Mouse (Mus musculus) retina, postnatal 7 days (tissue): ENCODE measurements around the gene Rtp2.
"Not testable (repeated sequence)": the region's sequence is repeated elsewhere in the genome, so short reads cannot be mapped to it uniquely, and the experiment has no call there.

ENCODE experiments used
- DNase-seq: peaks from one replicate; pipeline ENCODE4 v3.0.0-alpha.2; 2012; ENCODE audit warnings: low read depth, low spot score

The Rtp2 gene

GRCm38 (mm10) chr16:23952101-23952727 lies 20.0 kb upstream of the Rtp2 start:
- no peak for DNase-seq

GRCm38 (mm10) chr16:23947654-23948053 lies 15.5 kb upstream of the Rtp2 start:
- no peak for DNase-seq

- DNase-seq, result no peak
These were observed 12.6 kb upstream of the Rtp2 start for GRCm38 (mm10) chr16:23944801-23945200.

- DNase-seq, result no peak
These were observed 2.2 kb upstream of the Rtp2 start for GRCm38 (mm10) chr16:23934397-23934796.

- no peak for DNase-seq
These were observed 919 bp downstream of the Rtp2 start for GRCm38 (mm10) chr16:23931275-23931674.

GRCm38 (mm10) chr16:23930426-23931073 lies 1.6 kb downstream of the Rtp2 start:
- no peak for DNase-seq

- no peak for DNase-seq
These were observed 4.7 kb downstream of the Rtp2 start for GRCm38 (mm10) chr16:23927301-23928114.

- DNase-seq, result no peak
These were observed 9.3 kb downstream of the Rtp2 start for GRCm38 (mm10) chr16:23922906-23923305.

- no peak for DNase-seq
These were observed 10.5 kb downstream of the Rtp2 start for GRCm38 (mm10) chr16:23921697-23922096.

- no peak for DNase-seq
These were observed 12.8 kb downstream of the Rtp2 start for GRCm38 (mm10) chr16:23919418-23919817.

- DNase-seq, result no peak
These were observed 18.8 kb downstream of the Rtp2 start for GRCm38 (mm10) chr16:23913401-23913800.

- DNase-seq, result no peak
These were observed 19.5 kb downstream of the Rtp2 start for GRCm38 (mm10) chr16:23912741-23913140.

- not testable (repeated sequence) for DNase-seq
These were observed 23.2 kb downstream of the Rtp2 start for GRCm38 (mm10) chr16:23909015-23909354.

- not testable (repeated sequence) for DNase-seq
These were observed 23.8 kb downstream of the Rtp2 start for GRCm38 (mm10) chr16:23908076-23909014.

GRCm38 (mm10) chr16:23906586-23906985 lies 25.6 kb downstream of the Rtp2 start:
- DNase-seq, result not testable (repeated sequence)

- no peak for DNase-seq
These were observed 30.8 kb downstream of the Rtp2 start for GRCm38 (mm10) chr16:23901411-23901810.

- no peak for DNase-seq
These were observed 32.1 kb downstream of the Rtp2 start for GRCm38 (mm10) chr16:23900061-23900460.

GRCm38 (mm10) chr16:23898840-23899239 lies 33.4 kb downstream of the Rtp2 start:
- peak; percentile 57 for DNase-seq

GRCm38 (mm10) chr16:23897984-23898586 lies 34.1 kb downstream of the Rtp2 start:
- peak; percentile 46 for DNase-seq

- DNase-seq, result no peak
These were observed 34.7 kb downstream of the Rtp2 start for GRCm38 (mm10) chr16:23897486-23897885.

GRCm38 (mm10) chr16:23895135-23895534 lies 37.1 kb downstream of the Rtp2 start:
- no peak for DNase-seq
